Mouse (Mus musculus) kidney, adult 2 months (tissue): Measurements from ENCODE around the gene Mical1.
"Not testable (repeated sequence)": the region's sequence is repeated elsewhere in the genome, so short reads cannot be mapped to it uniquely, and the experiment has no call there.

Source experiments
- CTCF ChIP-seq: fragments of 200-500 bp; conservative IDR thresholded peaks from 2 replicates; pipeline ENCODE4 v1.5.1; 2011; ENCODE audit warnings: low read depth, mild to moderate bottlenecking, control low read depth, low read length, moderate library complexity, mixed read lengths; ENCODE audit not compliant: insufficient read depth, insufficient read length
- POLR2A ChIP-seq: fragments of 200-500 bp; IDR thresholded peaks from one replicate; pipeline ENCODE4 v1.6.1; 2011; ENCODE audit warnings: low read depth, low read length, control low read depth

DNA sequence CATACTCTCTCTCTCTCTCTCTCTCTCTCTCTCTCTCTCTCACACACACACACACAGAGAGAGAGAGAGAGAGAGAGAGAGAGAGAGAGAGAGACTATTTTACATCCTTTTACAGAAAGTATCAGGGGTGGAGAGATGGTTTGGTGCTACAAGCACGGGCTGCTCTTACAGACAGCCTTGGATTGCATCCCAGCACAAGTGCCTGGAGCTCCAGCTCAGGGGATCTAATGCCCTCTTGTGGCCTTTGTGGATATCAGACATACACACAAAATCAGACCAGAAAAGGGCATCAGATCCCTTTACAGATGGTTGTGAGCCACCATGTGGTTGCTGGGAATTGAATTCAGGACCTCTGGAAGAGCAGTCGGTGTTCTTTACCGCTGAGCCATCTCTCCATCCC lies 29.3 kb downstream of the Mical1 start:
- peak; percentile 85 for TF ChIP-seq CTCF
- not testable (repeated sequence) for TF ChIP-seq POLR2A
